Mouse (Mus musculus) left cerebral cortex, postnatal 10 days (tissue): Measurements from ENCODE around the gene Zfp13. TPM values are rescaled to one million over a fixed set of nuclear protein-coding genes. Genes with fewer than 3 reads are reported as not detected.
A peak's percentile ranks its signal among the peaks of the same experiment; 100 is the strongest.
"Not testable (repeated sequence)": the region's sequence is repeated elsewhere in the genome, so short reads cannot be mapped to it uniquely, and the experiment has no call there.

Source experiments
- DNase-seq, 2 experiments: peaks; one replicate each; pipeline ENCODE4 v3.0.0; 2021 to 2022; ENCODE audit warnings: low spot score in 2 of 2, mixed read lengths in 1 of 2; ENCODE audit errors: extremely low spot score in 1 of 2
- intact Hi-C: fragments of 180-260 bp; cut with DNase I; formaldehyde crosslinking; loops from one replicate; pipeline ENCODE4 v1.15.1; 2025
- total RNA-seq, 2 experiments: library from RNA; stranded (reverse); gene quantifications; 2 replicates each; pipeline ENCODE4 v1.2.3; 2021

Gene Zfp13
- total RNA-seq, 2 experiments from 2014 or later = 29.3 to 33.8 TPM

DNA sequence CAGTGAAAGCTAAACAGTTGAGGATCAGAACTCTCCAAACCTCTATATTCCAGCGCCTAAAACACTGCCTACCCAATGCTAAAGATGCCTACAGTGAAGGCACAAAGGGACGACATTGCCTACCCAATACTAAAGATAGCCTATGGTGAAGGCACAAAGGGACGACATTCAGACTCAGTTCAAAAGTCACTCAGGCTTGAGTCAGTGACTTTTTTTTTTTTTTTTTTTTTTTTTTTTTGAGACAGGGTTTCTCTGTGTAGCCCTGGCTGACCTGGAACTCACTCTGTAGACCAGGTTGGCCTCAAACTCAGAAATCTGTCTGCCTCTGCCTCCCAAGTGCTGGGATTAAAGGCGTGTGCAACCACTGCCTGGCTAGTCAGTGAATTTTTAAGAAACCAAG is 4.1 kb downstream of the Zfp13 start:
- intact Hi-C loops, DNase-seq: not testable (repeated sequence)

DNA sequence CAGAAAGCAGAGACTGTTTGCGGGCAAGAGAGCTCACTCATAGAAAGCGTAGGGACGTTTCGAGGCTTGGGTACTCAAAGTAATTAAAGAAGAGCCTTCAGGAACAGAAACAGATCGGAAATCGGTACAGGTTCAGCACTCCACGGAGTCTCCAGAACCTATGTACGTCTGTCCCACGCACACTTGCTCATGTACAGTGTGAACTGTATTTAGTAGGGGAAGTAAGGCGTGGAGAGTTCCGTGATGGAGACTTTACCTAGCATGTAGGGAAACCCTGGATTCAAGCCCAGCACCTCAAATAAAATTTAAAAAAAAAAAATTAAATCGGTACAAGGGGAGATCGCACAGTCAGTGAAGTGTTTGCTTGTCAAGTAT is 6.4 kb downstream of the Zfp13 start:
- intact Hi-C loops = no loop called here

DNA sequence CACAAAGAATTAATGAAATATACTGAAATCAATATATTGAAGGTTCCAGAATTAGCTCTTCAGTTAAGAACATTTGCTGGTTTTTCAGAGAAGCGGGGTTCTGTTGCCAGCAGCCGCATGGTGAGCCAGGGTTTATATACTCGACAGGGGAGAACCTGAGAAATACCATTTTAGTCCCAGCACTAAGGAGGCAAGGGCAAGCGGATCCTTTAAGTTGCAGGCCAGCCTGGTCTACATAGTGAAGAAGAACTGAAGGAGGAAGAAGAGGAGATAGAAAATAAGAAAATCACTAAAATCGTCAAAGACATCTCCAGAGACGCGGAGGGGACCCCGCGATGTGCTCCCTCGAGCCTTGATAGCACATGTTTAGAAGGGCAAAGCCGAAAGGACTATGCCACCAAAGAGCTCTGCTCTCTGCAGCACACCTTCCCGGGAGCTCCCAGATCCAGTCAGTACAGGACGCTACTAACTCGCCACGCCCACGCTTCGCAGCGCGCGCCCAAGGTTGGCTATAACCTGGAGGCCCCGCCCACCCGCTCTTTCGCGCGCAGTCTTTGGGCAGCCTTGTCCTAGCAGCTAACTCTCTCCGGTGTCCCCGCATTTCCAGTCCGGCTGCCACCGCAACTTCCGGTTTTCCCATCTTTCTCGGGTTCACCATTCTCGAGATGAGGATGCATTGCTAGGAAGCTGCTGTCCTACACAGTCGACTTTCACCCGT is 6.9 kb downstream of the Zfp13 start:
- DNase-seq = peak; percentile 96 to 98
- intact Hi-C loops = no loop called here

More for the DNA sequence above, 6.4 kb downstream of the Zfp13 start:
- DNase-seq = no peak

DNA sequence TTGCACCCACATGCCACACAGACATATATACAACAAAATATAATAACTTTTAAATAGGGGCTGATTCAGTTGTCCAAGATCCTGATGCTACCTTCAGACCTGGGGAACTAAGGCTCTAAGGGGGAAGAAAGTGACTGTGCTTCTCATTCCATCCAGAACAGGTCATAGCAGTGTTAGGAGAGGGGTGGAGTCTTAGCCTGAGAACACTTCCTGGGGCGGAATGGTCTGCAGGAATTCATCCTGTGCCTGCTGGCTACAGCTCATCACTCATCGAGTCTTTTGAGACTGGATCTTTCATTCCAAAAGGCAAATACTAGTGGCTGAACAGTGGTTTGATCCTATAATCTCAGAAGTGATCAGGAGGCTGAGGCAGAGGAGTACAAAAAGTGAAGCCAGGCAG is 12.0 kb downstream of the Zfp13 start:
- intact Hi-C loops = no loop called here
- DNase-seq = no peak

DNA sequence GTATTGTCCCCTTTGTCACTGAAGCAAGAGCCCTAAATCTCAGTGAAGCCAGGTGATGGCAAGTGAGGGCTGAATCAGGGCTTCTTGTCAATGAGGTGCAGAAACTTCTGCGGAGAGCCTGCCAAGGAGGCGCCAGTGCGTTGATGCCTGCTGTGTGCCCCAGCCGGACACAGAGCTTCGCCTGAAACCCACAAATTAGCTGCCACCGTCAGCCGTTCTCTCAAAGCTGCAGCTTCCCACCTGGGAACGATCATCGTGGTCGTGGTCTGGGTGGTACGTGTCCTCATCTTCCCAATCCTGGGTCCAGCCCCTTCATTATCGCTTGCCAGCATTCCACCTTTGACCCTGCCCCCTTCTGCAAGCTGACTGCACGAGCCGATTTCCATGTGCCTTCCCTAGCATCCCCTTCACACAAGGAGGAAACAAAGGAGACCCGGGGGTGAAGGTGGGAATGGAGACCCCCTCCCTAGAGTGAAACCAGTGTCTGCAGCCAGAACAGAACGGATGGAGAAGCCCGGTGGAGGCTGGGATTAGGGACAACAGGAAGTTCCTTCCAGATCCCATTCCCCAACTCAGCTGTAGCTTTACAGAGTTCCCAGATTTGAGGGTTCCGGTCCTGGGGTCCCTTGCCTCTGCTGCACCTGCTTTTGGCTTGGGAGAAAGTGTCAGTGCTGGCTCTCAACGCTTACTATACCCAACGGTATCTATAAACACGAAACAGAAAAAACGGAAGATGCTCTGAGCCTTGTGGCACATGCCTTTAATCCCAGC is 13.4 kb downstream of the Zfp13 start:
- intact Hi-C loops = no loop called here
- DNase-seq = peak; percentile 77 to 80

DNA sequence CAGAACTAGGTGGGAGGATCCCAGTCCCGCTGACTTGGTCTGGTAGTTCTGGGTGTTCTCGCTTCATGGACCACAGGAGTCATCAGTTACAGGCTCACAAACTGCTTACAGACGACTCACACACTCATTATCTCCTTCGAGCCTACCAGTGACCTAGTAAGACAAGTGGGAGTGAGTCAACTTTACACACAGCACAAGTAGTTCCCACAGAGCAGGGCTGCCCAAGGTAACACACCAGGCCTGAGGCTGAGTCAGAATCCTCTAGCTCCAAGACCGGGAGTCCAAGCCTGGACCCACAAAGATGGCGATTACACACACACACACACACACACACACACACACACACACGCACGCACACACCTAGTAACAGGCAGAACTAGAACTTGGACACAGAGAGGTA is 14.5 kb downstream of the Zfp13 start:
- intact Hi-C loops = no loop called here
- DNase-seq = no peak

DNA sequence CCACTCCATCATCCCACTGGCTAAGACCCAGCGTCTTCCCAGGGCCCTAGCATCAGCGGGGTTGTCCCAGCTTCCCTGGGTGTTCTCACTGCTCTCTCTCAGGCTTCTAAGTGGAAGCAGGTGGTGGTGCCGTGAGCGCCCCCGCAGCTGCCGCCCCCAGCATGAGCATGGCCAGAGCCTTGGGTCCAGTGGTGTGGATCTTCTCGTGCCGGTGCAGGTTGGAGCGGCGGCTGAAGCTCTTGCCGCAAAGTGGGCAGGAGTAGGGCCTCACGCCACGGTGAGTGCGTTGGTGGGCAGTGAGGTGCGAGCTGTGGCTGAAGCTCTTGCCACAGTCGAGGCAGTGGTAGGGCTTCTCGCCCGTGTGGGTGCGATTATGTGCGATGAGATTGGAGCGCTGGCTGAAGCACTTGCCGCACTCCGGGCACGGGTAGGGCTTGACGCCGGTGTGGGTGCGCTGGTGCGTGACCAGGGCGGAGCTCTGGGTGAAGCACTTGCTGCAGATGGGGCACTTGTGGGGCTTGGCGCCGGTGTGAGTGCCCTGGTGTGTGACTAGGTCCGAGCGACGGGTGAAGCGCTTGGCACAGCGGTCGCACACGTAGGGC is 23.2 kb downstream of the Zfp13 start:
- intact Hi-C loops = no loop called here
- DNase-seq = no peak

DNA sequence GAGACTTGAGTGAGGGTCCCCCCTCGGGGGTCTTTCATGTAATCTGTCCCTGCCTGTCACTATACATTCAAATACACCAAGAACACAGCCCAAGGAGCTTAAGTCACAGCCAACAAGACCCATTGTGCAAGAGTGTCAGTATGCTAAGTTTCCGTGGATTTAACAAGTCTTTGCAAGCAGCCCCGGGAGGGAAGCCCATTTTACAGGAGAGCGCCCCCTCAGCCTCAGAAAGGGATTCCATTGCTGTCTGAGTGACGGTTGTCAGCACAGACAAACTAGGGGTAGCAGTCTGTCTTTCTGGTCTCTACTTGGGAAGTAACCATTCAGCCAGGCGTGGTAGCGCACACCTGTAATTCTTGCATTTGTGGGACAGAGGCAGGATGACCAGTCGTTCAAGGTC is 25.2 kb downstream of the Zfp13 start:
- no peak for DNase-seq
- intact Hi-C loops = loop anchor here (5.0 kb wide), 1 partner anchor 133 kb away; no protein-coding TSS in a partner anchor

DNA sequence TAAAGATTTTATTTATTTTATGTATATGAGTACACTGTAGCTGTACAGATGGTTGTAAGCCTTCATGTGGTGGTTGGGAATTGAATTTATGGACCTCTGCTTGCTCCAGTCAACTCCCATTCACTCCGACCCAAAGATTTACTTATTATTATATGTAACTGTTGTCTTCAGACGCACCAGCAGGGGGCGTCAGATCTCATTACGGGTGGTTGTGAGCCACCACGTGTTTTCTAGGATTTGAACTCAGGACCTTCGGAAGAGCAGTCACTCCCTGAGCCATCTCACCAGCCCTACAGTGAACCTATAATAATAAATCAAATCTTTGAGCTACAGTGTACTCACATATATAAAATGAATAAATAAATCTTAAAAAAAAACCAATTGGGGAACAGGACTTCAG is 27.2 kb downstream of the Zfp13 start:
- DNase-seq = no peak
- intact Hi-C loops = loop anchor here (5.0 kb wide), 1 partner anchor 135 kb away; no protein-coding TSS in a partner anchor

DNA sequence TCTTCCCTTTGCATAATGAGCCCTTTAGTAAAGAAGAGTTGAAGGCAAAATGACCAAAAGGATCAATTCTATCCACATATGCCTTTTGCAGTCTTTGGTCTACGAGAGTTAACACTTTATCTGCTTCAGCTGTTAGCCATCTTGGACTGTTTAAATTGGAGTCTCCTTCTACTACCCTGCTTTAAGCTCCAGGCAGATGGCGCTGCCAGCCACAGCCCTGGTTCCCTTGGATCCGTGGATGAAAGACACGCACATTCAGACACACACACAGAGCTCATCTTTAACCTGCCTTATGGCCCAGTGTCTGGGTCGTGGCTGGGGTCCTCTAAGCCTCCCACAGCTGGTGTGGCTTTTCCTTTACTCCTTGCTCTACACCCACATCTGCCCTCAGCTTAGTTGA is 28.2 kb downstream of the Zfp13 start:
- intact Hi-C loops = loop anchor here (5.0 kb wide), 1 partner anchor 136 kb away; no protein-coding TSS in a partner anchor
- DNase-seq = no peak

DNA sequence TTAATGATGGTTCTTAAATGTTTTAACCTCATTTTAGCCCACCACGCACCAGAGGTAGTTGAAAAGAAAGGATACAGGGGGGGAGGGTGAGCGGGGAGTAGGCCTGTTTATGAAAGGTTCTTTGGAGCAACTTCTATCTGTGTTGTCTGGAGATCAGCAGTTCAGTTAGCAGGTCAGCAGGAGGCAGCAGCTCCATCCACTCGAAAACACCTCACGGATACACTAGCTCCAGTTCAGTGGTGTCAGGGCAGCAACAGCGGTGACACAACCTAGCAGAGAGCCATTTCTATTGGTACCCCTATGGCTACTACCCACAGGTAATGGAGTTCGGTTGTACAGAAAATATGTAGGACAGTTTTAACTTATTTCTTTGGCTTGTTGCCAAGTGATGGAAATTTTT is 29.3 kb downstream of the Zfp13 start:
- intact Hi-C loops = loop anchor here (5.0 kb wide), 1 partner anchor 137 kb away; no protein-coding TSS in a partner anchor
- DNase-seq = no peak

DNA sequence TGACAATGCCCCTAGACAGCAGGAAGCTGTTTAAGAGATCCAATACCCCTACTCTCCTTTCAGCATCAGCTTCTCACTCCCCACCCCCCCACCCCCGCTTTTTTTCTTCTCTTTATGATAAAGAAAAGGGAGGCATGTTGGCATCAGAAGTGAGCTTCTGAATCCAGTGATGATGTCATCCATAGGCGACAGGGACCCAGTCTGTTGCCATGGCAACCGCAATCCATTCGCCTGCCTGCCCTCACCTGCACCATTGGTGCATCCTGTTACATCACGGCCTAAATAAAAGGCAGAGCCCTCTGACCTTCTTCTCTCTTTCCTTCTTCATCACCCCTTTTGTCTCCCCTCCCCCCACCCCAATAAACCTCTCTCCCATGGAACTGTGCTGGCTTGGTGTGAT is 30.9 kb downstream of the Zfp13 start:
- intact Hi-C loops = no loop called here
- no peak for DNase-seq

DNA sequence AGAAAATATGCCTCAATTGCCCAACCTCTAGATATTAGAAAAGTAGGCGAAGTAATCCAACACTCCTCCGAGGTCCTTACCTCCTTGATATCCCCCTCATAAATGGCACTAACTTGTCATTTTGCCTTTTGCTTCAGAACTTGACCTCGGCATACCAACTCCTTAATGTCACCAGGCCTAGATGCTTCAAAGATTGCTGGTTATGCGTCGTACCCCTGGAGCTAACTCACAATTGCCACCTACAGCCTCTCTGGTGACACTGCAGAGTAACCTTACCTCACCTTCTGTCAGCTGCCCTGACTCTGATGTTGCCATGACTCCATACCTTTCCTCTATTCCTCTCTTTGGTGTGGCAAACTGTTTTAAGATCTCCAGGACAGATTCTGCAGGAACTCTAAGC is 32.5 kb downstream of the Zfp13 start:
- DNase-seq = no peak
- intact Hi-C loops = no loop called here

DNA sequence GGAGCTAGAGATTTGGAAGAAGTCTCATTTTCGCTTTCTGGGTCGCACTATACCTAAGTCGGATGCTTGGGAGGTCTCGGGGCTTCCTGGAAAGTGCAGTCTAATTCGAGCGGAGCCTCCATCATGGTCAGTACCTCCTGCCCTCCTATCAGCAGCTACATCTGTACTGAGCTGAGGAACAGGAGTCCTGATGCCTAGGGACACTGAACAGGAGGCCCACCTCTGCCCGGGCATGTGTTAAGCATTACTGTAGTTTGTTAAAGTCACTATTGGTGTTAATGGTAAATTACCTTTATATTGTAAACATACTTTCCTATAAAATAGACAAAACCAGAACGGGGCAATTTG is 34.9 kb downstream of the Zfp13 start:
- DNase-seq = no peak
- intact Hi-C loops = no loop called here

DNA sequence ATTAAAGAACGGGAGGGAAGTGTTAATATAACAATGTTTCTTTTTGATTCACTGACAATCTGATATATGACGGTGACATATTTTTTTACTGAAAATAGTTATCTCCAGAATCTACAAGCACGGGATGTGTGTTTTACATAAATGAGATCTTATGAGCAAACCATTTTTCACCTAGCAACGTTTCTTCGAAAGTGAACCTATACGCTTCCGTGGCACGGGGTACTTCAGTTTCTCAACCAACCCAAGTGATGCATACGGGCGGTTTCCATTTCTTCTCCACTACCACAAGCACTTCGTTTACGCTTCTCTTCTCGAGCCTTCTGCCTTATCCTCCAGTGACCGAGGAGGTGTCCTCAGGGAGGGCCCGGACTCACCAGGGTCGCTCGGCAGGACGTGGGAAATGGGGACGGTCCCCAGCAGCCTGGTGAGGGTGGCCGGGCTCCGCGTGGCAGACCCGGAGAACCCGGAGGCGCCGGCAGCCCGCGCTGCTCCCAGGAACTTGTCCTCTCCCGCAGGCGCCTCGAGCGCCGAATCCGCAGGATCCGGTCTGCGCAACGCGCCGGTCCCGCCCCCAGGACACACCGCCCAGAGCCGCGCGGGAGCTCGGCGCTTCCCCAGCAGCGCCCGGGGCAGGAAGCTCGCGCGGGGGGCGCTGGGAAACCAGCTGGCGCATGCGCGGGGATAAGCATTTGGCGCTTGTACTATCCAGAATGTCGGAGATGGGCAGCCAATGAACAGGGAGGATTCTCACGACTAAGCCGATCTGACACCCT is 35.5 kb downstream of the Zfp13 start, which contains the start of gene Zfp213:
Gene Zfp213 (minus strand): TSS at position 644 of the 773 bp plus-strand sequence.
- intact Hi-C loops = no loop called here
- DNase-seq = peak; percentile 91 to 98

DNA sequence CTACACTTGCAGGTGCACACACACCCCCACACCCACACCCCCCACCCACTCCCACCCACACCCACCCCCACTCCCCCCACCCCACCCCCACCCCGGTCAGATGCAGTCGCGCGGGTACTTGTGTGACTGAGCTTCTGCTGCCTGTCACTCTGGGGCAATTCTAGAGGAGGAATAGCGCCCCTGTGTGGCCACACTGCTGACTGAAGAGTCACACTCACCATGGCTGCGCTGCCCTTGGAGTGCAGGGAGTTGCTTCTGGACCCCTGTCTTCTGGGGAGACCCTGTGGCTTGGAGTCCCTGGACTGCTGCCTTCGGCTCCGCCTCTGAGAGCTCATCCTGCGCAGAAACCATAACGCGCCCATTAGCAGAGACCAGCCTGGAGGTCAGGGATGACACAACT is 39.5 kb downstream of the Zfp13 start:
- DNase-seq = peak in 1 of 2 experiments; percentile 73
- intact Hi-C loops = no loop called here

DNA sequence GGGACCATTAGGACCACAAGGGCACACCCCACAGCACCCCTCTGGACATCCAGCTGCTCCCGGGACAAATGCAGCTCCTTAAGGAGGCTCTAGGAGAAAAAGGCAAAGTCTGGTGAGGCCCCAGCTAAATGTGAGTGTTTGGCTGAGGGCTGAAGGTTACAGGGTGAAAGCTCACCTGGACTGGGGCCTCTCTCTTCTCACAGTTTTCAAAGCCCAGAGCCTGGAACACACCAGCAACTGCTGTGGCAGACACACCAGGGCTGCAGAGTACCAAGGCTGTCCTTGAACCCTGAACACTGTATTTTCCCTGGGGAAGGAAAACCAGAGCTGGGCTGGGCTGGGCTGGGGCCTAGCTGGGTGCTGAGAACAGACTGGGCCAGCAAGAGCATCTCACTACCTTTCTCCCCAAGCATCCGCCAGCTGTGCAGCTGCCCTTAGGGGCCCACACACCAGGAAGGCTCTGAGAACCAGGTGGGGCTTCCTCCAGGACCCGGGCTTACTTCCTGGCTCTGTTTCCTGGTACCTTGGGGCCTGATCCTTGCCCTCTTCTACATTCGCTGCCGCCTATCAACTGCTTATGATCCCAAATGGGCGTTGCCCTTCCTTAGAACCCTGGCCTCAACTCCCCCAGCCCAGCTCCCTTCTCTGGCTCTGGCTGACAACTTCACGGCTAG is 43.9 kb downstream of the Zfp13 start:
- no peak for DNase-seq
- intact Hi-C loops = no loop called here

DNA sequence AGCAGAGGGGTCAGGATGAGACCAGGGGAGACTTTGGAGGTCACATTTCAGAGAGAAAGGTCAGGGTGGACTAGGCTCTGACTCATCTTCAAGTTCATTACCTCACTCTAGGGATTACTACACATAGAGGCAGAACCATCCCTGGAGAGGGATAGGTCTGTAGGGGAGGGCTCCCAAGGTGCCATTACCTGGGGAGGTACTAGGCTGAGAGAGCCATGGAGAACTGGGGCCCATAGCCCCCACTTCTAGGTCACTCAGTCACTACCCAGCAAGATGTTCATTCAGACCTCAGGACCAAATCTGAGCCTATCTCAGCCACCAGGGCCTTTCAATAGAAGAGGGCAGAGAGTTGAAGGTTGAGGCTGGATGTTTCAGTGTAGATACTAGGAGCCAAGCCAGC is 45.0 kb downstream of the Zfp13 start:
- no peak for DNase-seq
- intact Hi-C loops = no loop called here
